Mouse (Mus musculus) hindbrain, embryonic 11.5 days (tissue): Measurements from ENCODE around the gene Aadac. TPM values are rescaled to one million over a fixed set of nuclear protein-coding genes. Genes with fewer than 3 reads are reported as not detected.

Experiments used
- ATAC-seq: fragments of 200-750 bp; cut with Nextera tagmentation; 2 replicates; pipeline ENCODE4 v1.8.0; 2017; ENCODE audit warnings: mild to moderate bottlenecking, moderate TSS enrichment, moderate library complexity; ENCODE audit not compliant: low FRiP score
- DNase-seq: peaks from one replicate; pipeline ENCODE4 v3.0.0-alpha.2; 2015; ENCODE audit warnings: low spot score
- H3K27ac ChIP-seq: fragments of 300-500 bp; sonication (generic); 2 replicates; pipeline ENCODE4 v1.5.1; 2014; ENCODE audit warnings: mild to moderate bottlenecking, low read depth, low read length
- H3K27me3 ChIP-seq: fragments of 300-500 bp; sonication (generic); 2 replicates; pipeline ENCODE4 v1.6.1; 2014; ENCODE audit warnings: mild to moderate bottlenecking, low read length, moderate library complexity, mixed read lengths; ENCODE audit not compliant: control insufficient read depth, insufficient read depth
- H3K36me3 ChIP-seq: fragments of 300-500 bp; sonication (generic); 2 replicates; pipeline ENCODE4 v1.6.1; 2014; ENCODE audit warnings: mild to moderate bottlenecking, low read length, moderate library complexity, mixed read lengths; ENCODE audit not compliant: control insufficient read depth, insufficient read depth
- H3K4me1 ChIP-seq: fragments of 300-500 bp; sonication (generic); replicated peaks from 2 replicates; pipeline ENCODE4 v1.6.1; 2014; ENCODE audit warnings: low read length, mixed read lengths; ENCODE audit not compliant: control insufficient read depth, insufficient read depth
- H3K4me2 ChIP-seq: fragments of 300-500 bp; sonication (generic); replicated peaks from 2 replicates; pipeline ENCODE4 v1.6.1; 2014; ENCODE audit warnings: mild to moderate bottlenecking, low read depth, low read length
- H3K4me3 ChIP-seq: fragments of 300-500 bp; sonication (generic); 2 replicates; pipeline ENCODE4 v1.5.1; 2014; ENCODE audit warnings: low read depth, low read length
- H3K9ac ChIP-seq: fragments of 300-500 bp; sonication (generic); 2 replicates; pipeline ENCODE4 v1.6.1; 2014; ENCODE audit warnings: low read depth, low read length
- H3K9me3 ChIP-seq: fragments of 300-500 bp; sonication (generic); 2 replicates; pipeline ENCODE4 v1.6.1; 2016; ENCODE audit warnings: low read length; ENCODE audit not compliant: control insufficient read depth
- WGBS: fragments of 180-500 bp; shearing (Covaris S2); extraction: QIAGEN DNeasy Blood & Tissue Kit; methylation state at CpG from one replicate; pipeline ENCODE4 v1.1.7; 2014; 5-methylcytosine and 5-hydroxymethylcytosine counted together
- polyA plus RNA-seq: library from polyadenylated mRNA; unstranded; fragments of >200 nt; fragmentation: Nextera tagmentation; extraction: Ambion mirVana; gene quantifications from 2 replicates; pipeline ENCODE4 v1.2.1, GENCODE M21; 2014

The Aadac gene
- polyA plus RNA-seq, 1 experiment from 2014 or later, result not detected

DNA sequence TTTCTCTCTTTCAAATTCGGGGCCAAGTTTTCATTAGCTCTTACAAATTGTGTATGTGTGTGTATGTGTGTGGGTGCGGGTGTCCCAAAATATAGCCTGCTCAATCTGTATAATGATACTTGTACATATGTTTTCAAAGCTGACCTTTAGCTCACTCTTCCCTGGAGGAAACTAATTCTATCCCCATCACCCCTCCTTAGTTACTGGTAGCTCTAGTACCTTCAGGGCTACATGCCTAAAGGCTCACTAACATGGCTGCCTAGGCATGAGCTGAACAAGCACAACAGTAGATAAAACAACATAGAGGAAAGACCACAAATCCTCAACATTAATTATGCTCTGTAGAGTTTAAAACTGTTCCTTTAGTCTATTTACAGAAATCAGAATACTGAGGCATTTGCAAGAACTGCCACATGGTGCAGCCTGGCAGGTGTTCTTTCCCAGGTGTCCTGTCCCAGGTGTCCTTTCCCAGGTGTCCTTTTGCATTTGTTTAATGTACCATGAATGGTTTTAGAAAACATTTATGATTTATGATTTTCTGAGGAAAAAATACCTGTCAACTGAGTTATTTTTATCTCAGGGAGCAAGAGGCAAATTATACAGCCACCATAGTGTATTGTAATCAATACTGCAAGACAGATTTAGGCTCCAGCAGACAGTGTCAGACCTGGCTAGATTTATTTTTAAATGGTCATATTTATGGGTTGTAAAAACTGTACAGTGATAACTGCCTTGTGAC is 31.7 kb downstream of the Aadac start:
- no peak overlapping the region for H3K4me3 ChIP-seq
- no peak overlapping the region for H3K4me2 ChIP-seq
- H3K36me3 ChIP-seq, result no peaks in the 10 kb centered on the region
- DNase-seq, result no peak
- H3K9ac ChIP-seq, result no peak overlapping the region
- H3K27ac ChIP-seq, result no peak overlapping the region
- no peaks in the 10 kb centered on the region for H3K27me3 ChIP-seq
- no peak for ATAC-seq
- 82% methylated on average over 2 of the region's 2 CpGs for WGBS
- H3K4me1 ChIP-seq, result no peaks in the 10 kb centered on the region
- H3K9me3 ChIP-seq, result no peaks in the 10 kb centered on the region

DNA sequence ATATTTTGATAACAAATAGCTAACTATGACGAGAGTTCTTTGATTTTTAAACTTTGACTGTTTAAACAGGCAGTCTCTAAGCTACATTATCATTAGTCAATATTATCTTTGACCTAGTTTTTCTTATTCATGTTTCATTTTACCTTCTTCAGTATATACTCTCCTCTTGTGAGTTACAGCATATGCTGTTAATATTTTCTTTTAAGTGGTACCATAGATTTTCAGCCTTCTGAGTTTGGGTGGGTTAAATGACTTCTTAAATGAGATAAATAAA is 32.2 kb downstream of the Aadac start:
- 76% methylated on average over 1 of the region's 1 CpGs for whole genome bisulfite sequencing
- Histone ChIP-seq H3K4me1 (no peaks in the 10 kb centered on the region), H3K9me3 (no peaks in the 10 kb centered on the region), H3K4me2 (no peak overlapping the region), H3K27ac (no peak overlapping the region), H3K4me3 (no peak overlapping the region), H3K27me3 (no peaks in the 10 kb centered on the region), H3K36me3 (no peaks in the 10 kb centered on the region), H3K9ac (no peak overlapping the region)
- DNase-seq (no peak), ATAC-seq (no peak)

DNA sequence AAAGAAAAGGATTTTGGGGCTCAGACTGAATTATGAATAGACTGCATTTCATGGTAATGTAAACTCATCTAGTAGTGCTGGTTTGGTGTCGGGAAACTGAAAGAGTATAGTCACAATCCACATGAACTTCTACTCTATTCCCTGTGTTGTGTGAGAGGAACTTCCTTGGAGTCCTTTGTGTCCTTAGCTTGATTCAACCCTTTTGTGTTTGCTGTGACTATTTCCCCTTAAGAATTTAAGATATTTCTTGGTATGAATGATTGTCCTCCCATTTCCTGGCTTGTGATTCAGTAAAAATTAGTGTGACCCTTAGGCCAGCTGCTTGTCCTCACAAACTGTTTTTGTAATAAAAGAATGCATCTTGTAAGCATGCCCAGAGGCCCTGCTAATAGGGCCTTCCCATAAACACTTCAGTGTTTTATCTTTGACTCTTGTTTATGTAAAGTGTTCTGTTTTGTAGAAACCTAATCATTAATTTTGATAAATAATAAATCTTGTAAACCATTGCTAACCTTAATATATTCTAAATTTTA is 53.4 kb downstream of the Aadac start:
- no peak for DNase-seq
- no peaks in the 10 kb centered on the region for H3K36me3 ChIP-seq
- no peak overlapping the region for H3K9ac ChIP-seq
- no peak for ATAC-seq
- no peak overlapping the region for H3K4me2 ChIP-seq
- no peak overlapping the region for H3K4me3 ChIP-seq
- no peak overlapping the region for H3K27ac ChIP-seq
- H3K4me1 ChIP-seq, result no peaks in the 10 kb centered on the region
- H3K27me3 ChIP-seq, result no peaks in the 10 kb centered on the region
- H3K9me3 ChIP-seq, result no peaks in the 10 kb centered on the region
- 89% methylated on average over 1 of the region's 1 CpGs for WGBS

DNA sequence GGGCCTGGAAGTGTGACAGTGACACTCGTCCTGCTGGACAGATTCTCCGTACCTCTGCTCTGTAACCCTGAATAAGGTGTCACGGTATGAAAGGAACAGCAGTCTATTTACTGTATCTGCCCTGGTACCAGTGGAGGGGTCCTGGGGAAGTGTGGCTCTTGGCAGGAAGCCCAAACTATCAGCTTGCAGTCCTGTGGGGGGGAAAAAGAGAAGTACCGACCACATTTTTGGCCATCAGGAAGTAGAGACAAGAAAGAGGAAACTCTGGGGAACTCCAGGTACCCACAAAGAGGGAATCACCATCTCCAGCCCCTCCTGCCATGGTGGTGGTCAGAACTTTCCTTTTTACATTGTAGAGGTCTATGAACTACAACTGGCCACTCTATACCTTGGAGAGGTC is 55.1 kb downstream of the Aadac start:
- 72% methylated on average over 4 of the region's 4 CpGs for WGBS
- no peak for ATAC-seq
- Histone ChIP-seq H3K27me3 (no peaks in the 10 kb centered on the region), H3K9me3 (no peaks in the 10 kb centered on the region), H3K27ac (0 out of 2 replicates have a peak overlapping the region, but pooled peaks have one; percentile 17), H3K36me3 (no peaks in the 10 kb centered on the region), H3K4me1 (no peaks in the 10 kb centered on the region), H3K4me2 (no peak overlapping the region), H3K9ac (no peak overlapping the region), H3K4me3 (no peak overlapping the region)
- DNase-seq, result no peak

DNA sequence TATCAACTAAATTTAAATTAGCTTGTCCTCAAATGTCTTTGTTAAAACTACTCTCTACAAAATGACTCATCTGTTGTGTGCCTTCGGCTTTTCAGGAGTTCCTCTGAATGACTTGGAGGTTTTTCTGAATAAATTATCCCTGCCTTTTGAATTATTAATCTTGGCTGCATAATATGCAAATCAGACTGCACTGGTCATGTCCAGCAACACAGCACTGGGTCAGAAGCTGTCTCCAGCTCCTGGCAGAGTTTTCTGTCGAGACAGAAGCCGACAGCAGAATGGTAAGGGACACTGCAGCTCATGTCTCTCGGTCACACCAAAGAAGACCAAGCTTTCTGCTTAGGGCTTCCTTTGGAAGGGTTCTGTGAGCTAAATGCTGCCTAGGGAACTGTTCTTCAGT is 56.1 kb downstream of the Aadac start, which contains the start of gene Sucnr1:
Gene Sucnr1, plus strand, starts transcription at position 222 of the 400 bp plus-strand sequence.
- no peak within 1 kb of the TSS for H3K4me2 ChIP-seq
- H3K9me3 ChIP-seq, result no peaks in the 10 kb centered on the region
- 49% methylated on average over 4 of the region's 4 CpGs for WGBS
- no peak within 1 kb of the TSS for H3K27ac ChIP-seq
- H3K9ac ChIP-seq, result no peak within 1 kb of the TSS
- H3K36me3 ChIP-seq, result no peaks in the 10 kb centered on the region
- DNase-seq, result peak; percentile 30
- H3K4me1 ChIP-seq, result no peaks in the 10 kb centered on the region
- no peak within 1 kb of the TSS for H3K4me3 ChIP-seq
- ATAC-seq, result peak; percentile 88
- no peaks in the 10 kb centered on the region for H3K27me3 ChIP-seq

DNA sequence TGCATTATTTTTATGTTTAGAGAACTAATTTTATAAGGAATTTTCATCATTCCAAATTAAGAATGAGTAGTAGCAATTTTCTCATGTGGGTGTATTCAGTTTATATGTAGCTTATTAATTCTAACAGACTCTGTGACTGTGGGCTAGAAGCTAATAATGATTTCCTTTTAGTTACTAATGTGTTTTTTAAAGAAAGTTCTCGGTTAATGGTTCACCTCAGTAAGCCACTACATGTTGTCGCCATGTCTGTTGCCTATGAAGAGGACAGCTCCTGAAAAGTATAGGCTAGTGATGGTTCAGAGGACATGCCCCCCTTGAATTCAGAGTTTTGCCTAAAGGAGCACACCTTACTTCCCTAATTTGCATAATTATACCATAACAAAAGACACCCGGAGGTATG is 57.2 kb downstream of the Aadac start:
- WGBS, result 91% methylated on average over 3 of the region's 3 CpGs
- ATAC-seq, result no peak
- Histone ChIP-seq H3K27ac (no peak overlapping the region), H3K36me3 (no peaks in the 10 kb centered on the region), H3K9me3 (no peaks in the 10 kb centered on the region), H3K4me3 (no peak overlapping the region), H3K4me1 (no peaks in the 10 kb centered on the region), H3K4me2 (no peak overlapping the region), H3K27me3 (no peaks in the 10 kb centered on the region), H3K9ac (no peak overlapping the region)
- no peak for DNase-seq

DNA sequence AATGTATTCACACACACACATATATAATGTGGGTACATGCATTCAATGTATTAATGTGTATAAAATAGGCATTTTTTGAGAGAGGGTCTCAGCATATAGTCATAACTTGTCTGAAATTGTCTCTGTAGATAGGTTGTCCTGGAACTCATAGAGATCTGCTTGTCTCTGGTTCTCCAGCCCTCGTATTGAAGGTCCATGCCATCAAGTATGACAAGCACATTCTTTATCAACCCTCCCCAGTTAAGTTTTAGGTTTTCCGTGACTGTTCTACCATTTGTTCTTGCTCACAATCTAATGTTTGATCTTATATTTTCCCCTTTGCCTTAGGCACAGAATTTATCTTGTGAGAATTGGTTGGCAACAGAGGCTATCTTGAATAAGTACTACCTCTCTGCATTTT is 60.2 kb downstream of the Aadac start:
- 95% methylated on average over 2 of the region's 2 CpGs for WGBS
- no peak for DNase-seq
- Histone ChIP-seq H3K4me3 (no peak overlapping the region), H3K9me3 (no peaks in the 10 kb centered on the region), H3K27ac (no peak overlapping the region), H3K4me2 (no peak overlapping the region), H3K4me1 (no peaks in the 10 kb centered on the region), H3K9ac (no peak overlapping the region), H3K36me3 (no peaks in the 10 kb centered on the region), H3K27me3 (no peaks in the 10 kb centered on the region)
- ATAC-seq, result no peak

Other genes starting within 250 kb of the Aadac start
- gene Gm8298, start 164.7 kb upstream of the Aadac start, polyA plus RNA-seq, result not detected in 2 replicates
- not detected in 2 replicates for gene C130079G13Rik, start 100.5 kb upstream of the Aadac start, polyA plus RNA-seq
- gene Aadacl2, start 19.0 kb upstream of the Aadac start, polyA plus RNA-seq, result not detected in 2 replicates
- 0.18 and 0.36 TPM in 2 replicates for gene Sucnr1, start 56.2 kb downstream of the Aadac start, polyA plus RNA-seq